Comparison of ENCODE assay signal across 10 mouse cellular contexts in the genomic region with DNA sequence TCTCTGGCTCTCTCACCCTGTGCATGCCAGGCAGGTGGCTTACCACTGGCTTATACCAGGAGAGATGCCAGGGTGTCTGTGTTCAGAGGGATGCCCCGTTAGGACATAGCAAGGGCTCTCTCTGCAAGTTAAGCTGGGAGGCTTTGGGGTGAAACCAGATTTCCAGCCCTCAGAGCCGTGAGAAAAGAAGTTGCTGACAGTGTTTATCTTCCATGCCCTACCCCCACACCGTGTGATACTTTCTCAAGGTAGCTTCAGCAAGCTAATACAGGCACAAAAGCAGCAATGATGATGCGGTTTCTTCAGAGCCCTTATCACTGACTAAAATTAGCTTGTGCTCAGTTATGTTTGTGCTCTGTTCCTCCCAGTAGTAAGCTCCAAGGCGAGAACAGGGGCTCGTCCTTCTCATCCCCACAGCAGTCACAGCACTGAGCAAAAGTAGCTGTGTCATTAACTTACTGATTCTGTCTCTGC. TPM values are rescaled to one million over a fixed set of nuclear protein-coding genes. Genes with fewer than 3 reads are reported as not detected.
DNase-seq lines count a peak whose midpoint lies in the region; ATAC-seq and TF ChIP-seq lines count a peak whose summit lies in the region.
"Had no signal": no experiment of that assay in that cellular context is flagged by ENCODE, and none has a peak within 500 bp of the region (broad histone marks: within the 10 kb centered on the region; RNA-seq: fewer than 3 reads in every experiment).

No protein-coding gene starts in this region.

- peak overlapping the region; percentile 57 for H3K9ac ChIP-seq in heart, embryonic 14.5 days (ENCODE audit: low read length)
- no peak overlapping the region for H3K9ac ChIP-seq in hindbrain, embryonic 11.5 days (ENCODE audit: low read depth, low read length)
- H3K9ac ChIP-seq: lung, embryonic 15.5 days had no signal

- 38% methylated on average over 6 of the region's 6 CpGs for WGBS in cerebellum, adult 2 months
- WGBS in heart, embryonic 14.5 days = 7% methylated on average over 6 of the region's 6 CpGs
- WGBS in hindbrain, embryonic 11.5 days = 64% methylated on average over 6 of the region's 6 CpGs

- no peak for TF ChIP-seq POLR2A in cerebellum, adult 2 months (IDR thresholded peaks at IDR 0.05; ENCODE audit: borderline replicate concordance, insufficient read depth, low read length)
- no peak for TF ChIP-seq POLR2A in testis, adult 2 months (IDR thresholded peaks at IDR 0.05; ENCODE audit: control insufficient read depth, low read depth, low read length)

- no peaks in the 10 kb centered on the region for H3K9me3 ChIP-seq in heart, embryonic 14.5 days (ENCODE audit: control insufficient read depth, low read length)
- no peaks in the 10 kb centered on the region for H3K9me3 ChIP-seq in hindbrain, embryonic 11.5 days (ENCODE audit: control insufficient read depth, low read length)
- H3K9me3 ChIP-seq: lung, embryonic 15.5 days had no signal

- no peak overlapping the region for H3K4me3 ChIP-seq in cerebellum, adult 2 months (replicated peaks; ENCODE audit: insufficient read depth, low read depth, low read length)
- no peak overlapping the region for H3K4me3 ChIP-seq in heart, embryonic 14.5 days (ENCODE audit: control insufficient read depth in 1 of 2, insufficient read depth in 1 of 2, low read depth in 1 of 2, low read length in 2 of 2)
- no peak overlapping the region for H3K4me3 ChIP-seq in testis, adult 2 months (ENCODE audit: control insufficient read depth, low read depth, low read length)
- no peak overlapping the region for H3K4me3 ChIP-seq in hindbrain, embryonic 11.5 days (ENCODE audit: low read depth, low read length)
- H3K4me3 ChIP-seq: lung, embryonic 15.5 days had no signal

- DNase-seq in ovary, adult 18-20 months (ENCODE audit: low spot score) = peak; percentile 5
- no peak for DNase-seq in ovary, postnatal 10 days (ENCODE audit: low spot score)
- peak; percentile 53 to 55 for DNase-seq in cerebellum, adult 2 months
- no peak for DNase-seq in hindbrain, embryonic 11.5 days (ENCODE audit: low spot score)
- no peak for DNase-seq in embryo, embryonic 10.5 days (ENCODE audit: low spot score)
- no peak for DNase-seq in frontal cortex, postnatal 10 days (ENCODE audit: low spot score in 2 of 2)

- no peak for TF ChIP-seq CTCF in cerebellum, adult 2 months (IDR thresholded peaks at IDR 0.05; ENCODE audit: borderline replicate concordance, insufficient read depth, low read depth, low read length)
- TF ChIP-seq CTCF in testis, adult 2 months (IDR thresholded peaks at IDR 0.05; ENCODE audit: control insufficient read depth, insufficient read depth, insufficient replicate concordance, low read depth, low read length) = no peak

- H3K4me2 ChIP-seq in heart, embryonic 14.5 days (ENCODE audit: low read length) = peak overlapping the region; percentile 51
- no peak overlapping the region for H3K4me2 ChIP-seq in hindbrain, embryonic 11.5 days (replicated peaks; ENCODE audit: low read depth, low read length)
- H3K4me2 ChIP-seq: lung, embryonic 15.5 days had no signal

- H3K4me1 ChIP-seq in cerebellum, adult 2 months (ENCODE audit: control insufficient read depth, insufficient read depth, low read length) = peaks cover 15% of the 10 kb centered on the region
- H3K4me1 ChIP-seq in heart, embryonic 14.5 days (ENCODE audit: control insufficient read depth in 2 of 2, insufficient read depth in 2 of 2, low read length in 2 of 2) = peaks cover 3 to 16% of the 10 kb centered on the region in 2 experiments
- H3K4me1 ChIP-seq in testis, adult 2 months (ENCODE audit: control insufficient read depth, insufficient read depth, low read length) = 0 out of 2 replicates have a peak, but pooled peaks cover 2% of the 10 kb centered on the region
- no peaks in the 10 kb centered on the region for H3K4me1 ChIP-seq in hindbrain, embryonic 11.5 days (replicated peaks; ENCODE audit: control insufficient read depth, insufficient read depth, low read length)
- H3K4me1 ChIP-seq: lung, embryonic 15.5 days had no signal

- ATAC-seq in heart, embryonic 14.5 days (ENCODE audit: insufficient number of reproducible peaks, insufficient read depth, low FRiP score, low read depth) = peak; percentile 50; the same call in 1 of the 2 replicates
- no peak for ATAC-seq in hindbrain, embryonic 11.5 days (ENCODE audit: low FRiP score)

- no peaks in the 10 kb centered on the region for H3K27me3 ChIP-seq in cerebellum, adult 2 months (ENCODE audit: control insufficient read depth, insufficient read depth, low read length)
- no peaks in the 10 kb centered on the region for H3K27me3 ChIP-seq in heart, embryonic 14.5 days (ENCODE audit: control insufficient read depth, insufficient read depth, low read length)
- H3K27me3 ChIP-seq in testis, adult 2 months (ENCODE audit: control insufficient read depth, insufficient read depth, low read length) = no peaks in the 10 kb centered on the region
- no peaks in the 10 kb centered on the region for H3K27me3 ChIP-seq in hindbrain, embryonic 11.5 days (ENCODE audit: control insufficient read depth, insufficient read depth, low read length)
- H3K27me3 ChIP-seq: lung, embryonic 15.5 days had no signal

- H3K27ac ChIP-seq in cerebellum, adult 2 months (ENCODE audit: insufficient read depth, low read length) = peak overlapping the region; percentile 73
- H3K27ac ChIP-seq in heart, embryonic 14.5 days (replicated peaks in 1 of 2; ENCODE audit: control insufficient read depth in 1 of 2, insufficient read depth in 1 of 2, low read depth in 2 of 2, low read length in 2 of 2) = peak overlapping the region; percentile 79 to 92
- H3K27ac ChIP-seq in testis, adult 2 months (ENCODE audit: control insufficient read depth, insufficient read depth, low read depth, low read length) = peak overlapping the region; percentile 87
- no peak overlapping the region for H3K27ac ChIP-seq in hindbrain, embryonic 11.5 days (ENCODE audit: low read depth, low read length)
- H3K27ac ChIP-seq: kidney, postnatal 0 days; lung, embryonic 15.5 days had no signal

- no peaks in the 10 kb centered on the region for H3K36me3 ChIP-seq in heart, embryonic 14.5 days (ENCODE audit: control insufficient read depth, insufficient read depth, low read length)
- no peaks in the 10 kb centered on the region for H3K36me3 ChIP-seq in testis, adult 2 months (ENCODE audit: control insufficient read depth, insufficient read depth, low read length)
- H3K36me3 ChIP-seq in hindbrain, embryonic 11.5 days (ENCODE audit: control insufficient read depth, insufficient read depth, low read length) = no peaks in the 10 kb centered on the region
- H3K36me3 ChIP-seq: lung, embryonic 15.5 days had no signal

RNA-seq across cellular contexts. Expression of a gene that starts 42.4 kb away (rescaled TPM):
- polyA plus RNA-seq in cerebellum, adult 2 months (2012; rRNA removed) = 9.6 and 12.9 TPM in 2 replicates
- 16.6 and 17.5 TPM in 2 replicates for polyA plus RNA-seq in heart, embryonic 14.5 days (2014; fragmentation: Nextera tagmentation; extraction: Ambion mirVana)
- polyA plus RNA-seq in testis, adult 2 months (2012; rRNA removed) = 10.1 and 15.2 TPM in 2 replicates
- 8.3 and 8.7 TPM in 2 replicates for polyA plus RNA-seq in hindbrain, embryonic 11.5 days (2014; fragmentation: Nextera tagmentation; extraction: Ambion mirVana)

Comparison
In these comparisons a context has a peak if more than half of its experiments do, and no peak if none do; other contexts are left out.
1. DNase-seq: peak in ovary, adult 18-20 months (single experiment) and cerebellum, adult 2 months (2 of 2); none in ovary, postnatal 10 days (single experiment), hindbrain, embryonic 11.5 days (single experiment), embryo, embryonic 10.5 days (single experiment) and frontal cortex, postnatal 10 days (0 of 2).